Mouse (Mus musculus): ENCODE results near the gene Ccdc142. TPM values are rescaled to one million over a fixed set of nuclear protein-coding genes. Genes with fewer than 3 reads are reported as not detected.

Gene Ccdc142
- 10.7 TPM for total RNA-seq (2023)

GRCm38 (mm10) chr6:83101316-83101687, at the start of gene Ccdc142, which contains the start of gene Gm42688:
Gene Ccdc142, plus strand, starts transcription at chr6:83101601.
Gene Gm42688, plus strand, starts transcription at chr6:83101617.

GRCm38 (mm10) chr6:83054074-83054851, 47.1 kb upstream of the Ccdc142 start, which contains the start of gene Aup1:
Gene Aup1, plus strand, starts transcription at chr6:83054521.

GRCm38 (mm10) chr6:83054871-83055431, 46.5 kb upstream of the Ccdc142 start, which contains the start of gene Htra2:
Gene Htra2, minus strand, starts transcription at chr6:83055273.

GRCm38 (mm10) chr6:83057790-83058189, 43.6 kb upstream of the Ccdc142 start, which contains the start of gene Dqx1:
Gene Dqx1, plus strand, starts transcription at chr6:83057844.

GRCm38 (mm10) chr6:83070247-83070310, 31.3 kb upstream of the Ccdc142 start, which contains the start of gene Tlx2:
Gene Tlx2, minus strand, starts transcription at chr6:83070293.

GRCm38 (mm10) chr6:83077630-83078323, 23.6 kb upstream of the Ccdc142 start, which contains the start of gene Pcgf1:
Gene Pcgf1, plus strand, starts transcription at chr6:83077869.

GRCm38 (mm10) chr6:83086121-83087035, 15.0 kb upstream of the Ccdc142 start, which contains the start of gene Lbx2:
Gene Lbx2, plus strand, starts transcription at chr6:83086367.

GRCm38 (mm10) chr6:83108762-83109668, 7.6 kb downstream of the Ccdc142 start, which contains the start of gene Mrpl53:
Gene Mrpl53, plus strand, starts transcription at chr6:83109040.

GRCm38 (mm10) chr6:83115011-83115671, 13.7 kb downstream of the Ccdc142 start, which contains the start of gene Mogs:
Gene Mogs, plus strand, starts transcription at chr6:83115496.

GRCm38 (mm10) chr6:83120930-83121862, 19.8 kb downstream of the Ccdc142 start, which contains the start of gene Wbp1:
Gene Wbp1, minus strand, starts transcription at chr6:83121559.

GRCm38 (mm10) chr6:83125331-83125730, 23.9 kb downstream of the Ccdc142 start, which contains the start of gene Ino80b:
Gene Ino80b, minus strand, starts transcription at chr6:83125431.

GRCm38 (mm10) chr6:83134951-83135513, 33.6 kb downstream of the Ccdc142 start, which contains the start of gene Rtkn:
Gene Rtkn, plus strand, starts transcription at chr6:83135463.

GRCm38 (mm10) chr6:83156259-83156684, 54.9 kb downstream of the Ccdc142 start, which contains the start of the genes Wdr54 and 1700003E16Rik:
Gene Wdr54, minus strand, starts transcription at chr6:83156397.
Gene 1700003E16Rik, plus strand, starts transcription at chr6:83156404.

Other genes with a start within 250 kb of the Ccdc142 start
- gene Sema4f, start 161.8 kb upstream of the Ccdc142 start, total RNA-seq (2023) = 17.1 TPM
- gene M1ap, start 154.7 kb upstream of the Ccdc142 start, total RNA-seq (2023) = not detected
- gene Dok1, start 68.1 kb upstream of the Ccdc142 start, total RNA-seq (2023) = 13.2 TPM
- not detected for gene Loxl3, start 67.4 kb upstream of the Ccdc142 start, total RNA-seq (2023)
- gene Aup1, start 47.1 kb upstream of the Ccdc142 start, total RNA-seq (2023) = 376 TPM
- 25.8 TPM for gene Htra2, start 46.3 kb upstream of the Ccdc142 start, total RNA-seq (2023)
- gene Dqx1, start 43.8 kb upstream of the Ccdc142 start, total RNA-seq (2023) = 11.6 TPM
- gene Tlx2, start 31.3 kb upstream of the Ccdc142 start, total RNA-seq (2023) = not detected
- gene Pcgf1, start 23.7 kb upstream of the Ccdc142 start, total RNA-seq (2023) = 20.6 TPM
- not detected for gene Lbx2, start 15.2 kb upstream of the Ccdc142 start, total RNA-seq (2023)
- gene Gm42688, start within 50 bp of the Ccdc142 start, total RNA-seq (2023) = 6.1 TPM
- gene Mrpl53, start 7.4 kb downstream of the Ccdc142 start, total RNA-seq (2023) = 24.3 TPM
- 38.4 TPM for gene Mogs, start 13.9 kb downstream of the Ccdc142 start, total RNA-seq (2023)
- gene Wbp1, start 20.0 kb downstream of the Ccdc142 start, total RNA-seq (2023) = 37.7 TPM
- gene Ino80b, start 23.8 kb downstream of the Ccdc142 start, total RNA-seq (2023) = 25.4 TPM
- gene Rtkn, start 33.9 kb downstream of the Ccdc142 start, total RNA-seq (2023) = not detected
- not detected for gene Wdr54, start 54.8 kb downstream of the Ccdc142 start, total RNA-seq (2023)
- gene 1700003E16Rik, start 54.8 kb downstream of the Ccdc142 start, total RNA-seq (2023) = not detected
- 85.3 TPM for gene Dctn1, start 64.3 kb downstream of the Ccdc142 start, total RNA-seq (2023)
- gene Slc4a5, start 118.2 kb downstream of the Ccdc142 start, total RNA-seq (2023) = not detected
- 44.9 TPM for gene Mthfd2, start 224.3 kb downstream of the Ccdc142 start, total RNA-seq (2023)
- 112 TPM for gene Mob1a, start 224.4 kb downstream of the Ccdc142 start, total RNA-seq (2023)
- 27.1 TPM for gene Bola3, start 247.5 kb downstream of the Ccdc142 start, total RNA-seq (2023)